Mouse (Mus musculus) cortical plate, adult 2 months (tissue): ENCODE data around the gene Nmnat3.

Source experiments
- CTCF ChIP-seq: fragments of 200-500 bp; IDR thresholded peaks from 2 replicates; pipeline ENCODE4 v1.5.1; 2011; ENCODE audit warnings: mild to moderate bottlenecking, control low read depth, low read length; ENCODE audit not compliant: insufficient read depth; ENCODE audit errors: extremely low read depth
- POLR2A ChIP-seq: fragments of 200-500 bp; IDR thresholded peaks from 2 replicates; pipeline ENCODE4 v1.6.1; 2011; ENCODE audit warnings: mild to moderate bottlenecking, low read length, control low read depth; ENCODE audit not compliant: insufficient read depth; ENCODE audit errors: extremely low read depth

GRCm38 (mm10) chr9:98246351-98246750, 40.9 kb upstream of the Nmnat3 start:
- TF ChIP-seq CTCF, result no peak
- TF ChIP-seq POLR2A, result no peak
